Comparison of ENCODE assay signal across 8 mouse cellular contexts in the genomic region with DNA sequence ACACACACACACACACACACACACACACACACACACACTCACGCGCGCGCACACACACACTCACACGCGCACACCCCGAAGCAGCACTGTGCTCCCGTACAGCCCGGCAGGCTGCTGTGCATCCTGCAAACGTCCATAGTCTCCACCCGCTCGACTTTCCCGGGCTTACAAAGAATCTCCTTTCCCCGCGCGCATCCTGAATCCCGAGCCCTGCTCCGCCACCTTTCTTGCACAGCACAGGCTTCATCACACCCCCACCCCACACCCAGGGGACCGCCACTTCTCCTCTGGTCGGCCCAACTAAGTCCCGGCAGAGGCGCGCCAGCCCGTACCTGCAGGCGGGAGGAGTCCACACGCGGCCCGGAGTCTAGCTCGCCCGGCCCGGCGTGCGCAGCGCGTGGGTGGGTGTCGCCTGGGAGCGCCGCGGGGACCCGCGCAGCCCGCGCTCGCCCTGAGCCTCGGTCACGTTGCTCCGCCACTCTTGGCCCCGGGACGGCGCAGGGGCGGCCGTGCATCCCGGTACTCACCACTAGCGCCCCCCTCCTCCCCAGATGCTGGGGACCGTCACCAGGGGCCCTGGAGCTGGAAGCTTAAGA.
DNase-seq lines count a peak whose midpoint lies in the region; ATAC-seq lines count a peak whose summit lies in the region.

No protein-coding gene starts in this region.

- H3K4me2 ChIP-seq in kidney, embryonic 15.5 days = peak overlapping the region; percentile 93

- H3K4me3 ChIP-seq in kidney, embryonic 15.5 days (replicated peaks) = peak overlapping the region; percentile 85

- peak overlapping the region; percentile 96 for H3K27ac ChIP-seq in kidney, embryonic 15.5 days

- WGBS in kidney, embryonic 15.5 days = under 1% methylated on average over 55 of the region's 55 CpGs

- peak; percentile 29 for DNase-seq in urinary bladder, adult 2 months (ENCODE audit: low spot score)
- DNase-seq in urinary bladder, postnatal 10 days (ENCODE audit: low spot score) = no peak
- peak; percentile 82 for DNase-seq in embryo, embryonic 9.5 days (ENCODE audit: extremely low spot score)
- DNase-seq in liver = peak; percentile 48
- DNase-seq in ovary, postnatal 36 days (ENCODE audit: low spot score) = peak; percentile 38

- H3K4me1 ChIP-seq in kidney, embryonic 15.5 days = peaks cover 10% of the 10 kb centered on the region; the same call in 1 of the 2 replicates

- H3K9ac ChIP-seq in kidney, embryonic 15.5 days = peak overlapping the region; percentile 78

- no peaks in the 10 kb centered on the region for H3K27me3 ChIP-seq in kidney, embryonic 15.5 days

- no peaks in the 10 kb centered on the region for H3K9me3 ChIP-seq in kidney, embryonic 15.5 days (replicated peaks)

- ATAC-seq in granulocyte monocyte progenitor cell, adult 5-6 weeks (replicated peaks; ENCODE audit: poor library complexity, severe bottlenecking) = peak; percentile 58
- ATAC-seq in kidney, embryonic 15.5 days (replicated peaks; ENCODE audit: low FRiP score) = peak; percentile 89
- no peak for ATAC-seq in activated CD4-positive, CD25-positive, alpha-beta regulatory T cell, adult 4 months

- H3K36me3 ChIP-seq in kidney, embryonic 15.5 days = no peaks in the 10 kb centered on the region
